Mouse (Mus musculus) stomach, embryonic 14.5 days (tissue): ENCODE results near the gene Ruvbl1. TPM values are rescaled to one million over a fixed set of nuclear protein-coding genes. Genes with fewer than 3 reads are reported as not detected.

ENCODE experiments used
- ATAC-seq: fragments of 200-750 bp; cut with Nextera tagmentation; 2 replicates; pipeline ENCODE4 v1.8.0; 2017; ENCODE audit warnings: low read depth, moderate TSS enrichment; ENCODE audit not compliant: insufficient number of reproducible peaks, insufficient read depth, low FRiP score
- H3K27ac ChIP-seq: fragments of 300-500 bp; sonication (generic); 2 replicates; pipeline ENCODE4 v1.5.1; 2014; ENCODE audit warnings: mild to moderate bottlenecking, low read length, moderate library complexity, mixed read lengths
- H3K27me3 ChIP-seq: fragments of 300-500 bp; sonication (generic); 2 replicates; pipeline ENCODE4 v1.6.1; 2014; ENCODE audit warnings: low read length, control low read depth, mixed read lengths; ENCODE audit not compliant: control insufficient read depth, insufficient read depth
- H3K36me3 ChIP-seq: fragments of 300-500 bp; sonication (generic); 2 replicates; pipeline ENCODE4 v1.6.1; 2014; ENCODE audit warnings: mild to moderate bottlenecking, control low read depth, low read length, moderate library complexity, mixed read lengths; ENCODE audit not compliant: control insufficient read depth, insufficient read depth
- H3K4me1 ChIP-seq: fragments of 300-500 bp; sonication (generic); 2 replicates; pipeline ENCODE4 v1.6.1; 2014; ENCODE audit warnings: low read length, control low read depth, mixed read lengths; ENCODE audit not compliant: control insufficient read depth, insufficient read depth
- H3K4me2 ChIP-seq: fragments of 300-500 bp; sonication (generic); replicated peaks from 2 replicates; pipeline ENCODE4 v1.6.1; 2014; ENCODE audit warnings: low read depth, low read length, control low read depth
- H3K4me3 ChIP-seq: fragments of 300-500 bp; sonication (generic); 2 replicates; pipeline ENCODE4 v1.5.1; 2014; ENCODE audit warnings: low read depth, low read length, control low read depth
- H3K9ac ChIP-seq: fragments of 300-500 bp; sonication (generic); replicated peaks from 2 replicates; pipeline ENCODE4 v1.6.1; 2014; ENCODE audit warnings: low read depth, mild to moderate bottlenecking, control low read depth, low read length, moderate library complexity, mixed read lengths
- H3K9me3 ChIP-seq: fragments of 300-500 bp; sonication (generic); 2 replicates; pipeline ENCODE4 v1.6.1; 2016; ENCODE audit warnings: low read depth, low read length, control low read depth; ENCODE audit not compliant: control insufficient read depth
- WGBS: fragments of 180-500 bp; shearing (Covaris S2); extraction: QIAGEN DNeasy Blood & Tissue Kit; methylation state at CpG from one replicate; pipeline ENCODE4 v1.1.7; 2014; 5-methylcytosine and 5-hydroxymethylcytosine counted together
- polyA plus RNA-seq: library from polyadenylated mRNA; unstranded; fragments of >200 nt; fragmentation: Nextera tagmentation; extraction: Ambion mirVana; gene quantifications from 2 replicates; pipeline ENCODE4 v1.2.1, GENCODE M21; 2014

Gene Ruvbl1
- polyA plus RNA-seq, 1 experiment from 2014 or later: 120 TPM

GRCm38 (mm10) chr6:88518404-88519263, 53.4 kb downstream of the Ruvbl1 start, which contains the start of gene Sec61a1:
Sec61a1 (minus strand) TSS chr6:88518905.
- Histone ChIP-seq H3K36me3 (peaks cover 26% of the 10 kb centered on the region), H3K4me1 (peaks cover 5% of the 10 kb centered on the region; the same call in 1 of the 2 replicates), H3K27me3 (no peaks in the 10 kb centered on the region), H3K9me3 (no peaks in the 10 kb centered on the region), H3K4me2 (peak within 1 kb of the TSS; percentile 87), H3K9ac (peak within 1 kb of the TSS; percentile 98), H3K4me3 (peak within 1 kb of the TSS; percentile 88), H3K27ac (peak within 1 kb of the TSS; percentile 89; the same call in 1 of the 2 replicates)
- peak; percentile 97 for ATAC-seq
- under 1% methylated on average over 67 of the region's 80 CpGs for whole genome bisulfite sequencing

- Histone ChIP-seq H3K9me3 (no peaks in the 10 kb centered on the region), H3K27ac (no peak overlapping the region), H3K27me3 (no peaks in the 10 kb centered on the region), H3K4me2 (no peak overlapping the region), H3K9ac (no peak overlapping the region), H3K4me3 (no peak overlapping the region), H3K4me1 (peaks cover 5% of the 10 kb centered on the region; the same call in 1 of the 2 replicates), H3K36me3 (no peaks in the 10 kb centered on the region; the same call in 1 of the 2 replicates)
- 87% methylated on average over 7 of the region's 7 CpGs for WGBS
- ATAC-seq: no peak
Measured at GRCm38 (mm10) chr6:88521821-88522220, 56.6 kb downstream of the Ruvbl1 start.

- ATAC-seq: no peak
- H3K9me3 ChIP-seq: no peaks in the 10 kb centered on the region
- H3K4me3 ChIP-seq: no peak overlapping the region
- no peak overlapping the region for H3K27ac ChIP-seq
- WGBS: 62% methylated on average over 3 of the region's 3 CpGs
- H3K27me3 ChIP-seq: no peaks in the 10 kb centered on the region
- H3K36me3 ChIP-seq: no peaks in the 10 kb centered on the region
- no peak overlapping the region for H3K4me2 ChIP-seq
- H3K4me1 ChIP-seq: no peaks in the 10 kb centered on the region; the same call in 1 of the 2 replicates
- no peak overlapping the region for H3K9ac ChIP-seq
Measured at GRCm38 (mm10) chr6:88522606-88523005, 57.4 kb downstream of the Ruvbl1 start.

GRCm38 (mm10) chr6:88523043-88523442, 57.8 kb downstream of the Ruvbl1 start:
- Histone ChIP-seq H3K9me3 (no peaks in the 10 kb centered on the region), H3K27ac (no peak overlapping the region), H3K4me3 (no peak overlapping the region), H3K36me3 (no peaks in the 10 kb centered on the region), H3K27me3 (no peaks in the 10 kb centered on the region), H3K4me2 (no peak overlapping the region), H3K4me1 (no peaks in the 10 kb centered on the region), H3K9ac (no peak overlapping the region)
- 70% methylated on average over 3 of the region's 3 CpGs for WGBS
- ATAC-seq: no peak

- WGBS: 91% methylated on average over 3 of the region's 3 CpGs
- Histone ChIP-seq H3K27ac (no peak overlapping the region), H3K27me3 (no peaks in the 10 kb centered on the region), H3K36me3 (no peaks in the 10 kb centered on the region), H3K4me1 (no peaks in the 10 kb centered on the region), H3K9me3 (no peaks in the 10 kb centered on the region), H3K4me2 (no peak overlapping the region), H3K4me3 (no peak overlapping the region), H3K9ac (no peak overlapping the region)
- ATAC-seq: no peak
Measured at GRCm38 (mm10) chr6:88523451-88523850, 58.2 kb downstream of the Ruvbl1 start.

GRCm38 (mm10) chr6:88524056-88524455, 58.8 kb downstream of the Ruvbl1 start:
- H3K27me3 ChIP-seq: no peaks in the 10 kb centered on the region
- H3K9ac ChIP-seq: no peak overlapping the region
- no peak overlapping the region for H3K4me2 ChIP-seq
- H3K4me3 ChIP-seq: no peak overlapping the region
- no peaks in the 10 kb centered on the region for H3K9me3 ChIP-seq
- no peaks in the 10 kb centered on the region for H3K36me3 ChIP-seq
- WGBS: 89% methylated on average over 4 of the region's 4 CpGs
- ATAC-seq: no peak
- H3K27ac ChIP-seq: no peak overlapping the region
- no peaks in the 10 kb centered on the region for H3K4me1 ChIP-seq

GRCm38 (mm10) chr6:88530306-88530705, 65.1 kb downstream of the Ruvbl1 start:
- no peak overlapping the region for H3K4me2 ChIP-seq
- no peaks in the 10 kb centered on the region for H3K4me1 ChIP-seq
- no peak overlapping the region for H3K4me3 ChIP-seq
- no peak overlapping the region for H3K9ac ChIP-seq
- no peaks in the 10 kb centered on the region for H3K9me3 ChIP-seq
- H3K36me3 ChIP-seq: no peaks in the 10 kb centered on the region
- ATAC-seq: no peak
- no peaks in the 10 kb centered on the region for H3K27me3 ChIP-seq
- H3K27ac ChIP-seq: no peak overlapping the region

GRCm38 (mm10) chr6:88540093-88540755, 75.0 kb downstream of the Ruvbl1 start:
- Histone ChIP-seq H3K9me3 (no peaks in the 10 kb centered on the region), H3K36me3 (no peaks in the 10 kb centered on the region), H3K27ac (no peak overlapping the region), H3K4me2 (no peak overlapping the region), H3K9ac (no peak overlapping the region), H3K4me1 (no peaks in the 10 kb centered on the region), H3K27me3 (no peaks in the 10 kb centered on the region), H3K4me3 (no peak overlapping the region)
- WGBS: 60% methylated on average over 2 of the region's 2 CpGs
- 0 out of 2 replicates have a peak, but pooled peaks have one; percentile 37 for ATAC-seq
